Mouse (Mus musculus): ENCODE results near the gene Bud31. TPM values are rescaled to one million over a fixed set of nuclear protein-coding genes. Genes with fewer than 3 reads are reported as not detected.
"Not testable (repeated sequence)": the region's sequence is repeated elsewhere in the genome, so short reads cannot be mapped to it uniquely, and the experiment has no call there.

The Bud31 gene
- polyA plus RNA-seq, 1 experiment from 2014 or later, result 243 TPM

DNA sequence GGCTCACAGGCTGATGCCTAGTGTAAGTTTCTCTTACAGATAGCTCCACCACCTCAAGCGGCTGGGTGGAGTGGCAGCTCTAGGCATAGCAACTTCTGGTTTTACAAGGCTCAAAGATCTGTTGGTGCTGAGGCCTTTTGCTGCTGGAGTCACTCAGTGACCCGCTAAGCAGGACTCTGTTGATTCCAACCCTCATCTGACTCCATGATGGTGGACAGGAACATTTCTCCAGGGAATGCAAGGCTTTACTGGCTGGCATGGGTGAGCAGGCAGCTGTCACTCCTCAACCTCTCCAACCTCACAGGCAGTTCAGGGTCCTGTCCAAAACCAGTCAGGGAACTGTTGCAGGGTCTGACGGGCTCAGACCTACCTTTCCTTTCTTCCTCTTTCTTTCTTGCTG lies 9.2 kb upstream of the Bud31 start:
- 80% methylated on average over 3 of the region's 3 CpGs for WGBS
- Histone ChIP-seq H3K27ac (ENCODE audit: low read depth, low read length) (no peak overlapping the region), H3K4me1 (replicated peaks; ENCODE audit: control insufficient read depth, insufficient read depth, low read length) (no peaks in the 10 kb centered on the region), H3K27me3 (replicated peaks; ENCODE audit: control insufficient read depth, insufficient read depth, low read length) (no peaks in the 10 kb centered on the region), H3K4me2 (no peak overlapping the region), H3K4me3 (ENCODE audit: low read depth, low read length) (no peak overlapping the region), H3K36me3 (ENCODE audit: control insufficient read depth, insufficient read depth, low read length) (peaks cover 73% of the 10 kb centered on the region), H3K9me3 (ENCODE audit: control insufficient read depth, low read length) (no peaks in the 10 kb centered on the region), H3K9ac (ENCODE audit: low read depth, low read length) (no peak overlapping the region)
- DNase-seq (ENCODE audit: low spot score), result no peak
- no peak for ATAC-seq (replicated peaks; ENCODE audit: low FRiP score)

DNA sequence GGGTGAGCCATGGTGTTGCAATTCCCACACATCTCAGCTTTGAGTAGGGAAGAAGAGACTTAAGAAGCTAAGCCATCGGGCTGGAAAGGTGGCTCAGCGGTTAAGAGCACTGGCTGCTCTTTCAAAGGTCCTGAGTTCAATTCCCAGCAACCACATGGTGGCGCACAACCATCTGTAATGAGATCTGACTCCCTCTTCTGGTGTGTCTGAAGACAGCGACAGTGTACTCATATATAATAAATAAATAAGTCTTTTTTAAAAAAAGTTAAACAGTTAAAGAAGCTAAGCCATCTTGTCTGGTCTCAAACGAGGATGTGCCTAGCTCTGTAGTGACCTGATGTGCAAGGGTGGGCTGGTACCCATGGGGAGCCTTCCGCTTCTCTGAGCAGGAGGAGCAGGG lies 6.9 kb upstream of the Bud31 start:
- peaks cover 67% of the 10 kb centered on the region for H3K36me3 ChIP-seq (ENCODE audit: control insufficient read depth, insufficient read depth, low read length)
- WGBS, result 89% methylated on average over 6 of the region's 6 CpGs
- not testable (repeated sequence) for H3K4me2 ChIP-seq; H3K9me3 ChIP-seq (ENCODE audit: control insufficient read depth, low read length); H3K27ac ChIP-seq (ENCODE audit: low read depth, low read length); DNase-seq (ENCODE audit: low spot score); H3K4me3 ChIP-seq (ENCODE audit: low read depth, low read length); ATAC-seq (replicated peaks; ENCODE audit: low FRiP score); H3K4me1 ChIP-seq (replicated peaks; ENCODE audit: control insufficient read depth, insufficient read depth, low read length); H3K27me3 ChIP-seq (replicated peaks; ENCODE audit: control insufficient read depth, insufficient read depth, low read length); H3K9ac ChIP-seq (ENCODE audit: low read depth, low read length)

DNA sequence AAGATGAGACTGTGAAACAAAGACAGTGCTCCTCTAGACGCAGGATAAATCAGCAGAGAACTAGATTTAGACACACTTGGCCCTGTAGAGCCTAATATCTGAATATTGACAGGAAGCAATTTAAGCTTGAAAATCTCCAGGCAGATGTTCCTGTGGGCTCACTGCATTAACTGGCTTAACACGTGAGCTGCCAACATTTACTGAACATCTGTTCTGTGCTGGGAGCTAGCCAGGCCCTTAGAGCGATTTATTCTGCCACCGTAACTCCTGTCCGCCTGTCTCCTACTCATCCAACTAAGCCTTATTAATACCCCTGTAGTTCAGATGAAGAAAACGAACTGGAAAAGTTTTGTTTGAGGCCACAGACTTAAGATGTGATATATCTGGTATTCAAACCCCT lies 1.3 kb upstream of the Bud31 start:
- Histone ChIP-seq H3K4me1 (replicated peaks; ENCODE audit: control insufficient read depth, insufficient read depth, low read length) (peaks cover 23% of the 10 kb centered on the region), H3K36me3 (ENCODE audit: control insufficient read depth, insufficient read depth, low read length) (peaks cover 43% of the 10 kb centered on the region), H3K9ac (ENCODE audit: low read depth, low read length) (peak overlapping the region; percentile 90), H3K27ac (ENCODE audit: low read depth, low read length) (no peak overlapping the region), H3K4me2 (peak overlapping the region; percentile 82), H3K27me3 (replicated peaks; ENCODE audit: control insufficient read depth, insufficient read depth, low read length) (no peaks in the 10 kb centered on the region), H3K4me3 (ENCODE audit: low read depth, low read length) (peak overlapping the region; percentile 78), H3K9me3 (ENCODE audit: control insufficient read depth, low read length) (no peaks in the 10 kb centered on the region)
- DNase-seq (ENCODE audit: low spot score) (no peak), ATAC-seq (replicated peaks; ENCODE audit: low FRiP score) (no peak)
- WGBS, result 12% methylated on average over 6 of the region's 6 CpGs

DNA sequence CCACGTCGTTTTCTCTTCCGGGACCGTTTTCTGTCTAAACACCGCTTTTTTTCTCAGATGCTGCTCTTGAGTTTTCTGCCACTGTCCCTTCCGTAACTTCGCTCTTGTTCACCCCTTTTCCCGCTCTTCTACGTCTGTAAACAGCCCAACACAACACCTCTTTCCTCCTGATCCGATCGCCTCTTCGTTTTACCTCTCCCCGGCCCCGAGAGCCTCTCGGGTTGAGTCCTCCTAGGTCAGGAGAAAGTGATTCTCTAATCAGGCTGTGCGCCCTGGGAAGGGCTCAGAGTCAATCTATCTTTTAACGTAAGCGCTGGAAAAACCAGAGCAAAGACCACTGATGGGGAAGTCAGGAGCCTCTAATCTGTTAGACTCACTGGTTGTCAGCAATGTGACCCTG lies 449 bp downstream of the Bud31 start:
- DNase-seq (ENCODE audit: low spot score) (no peak), ATAC-seq (replicated peaks; ENCODE audit: low FRiP score) (0 out of 2 replicates have a peak, but pooled peaks have one; percentile 13)
- Histone ChIP-seq H3K9ac (ENCODE audit: low read depth, low read length) (peak overlapping the region; percentile 90), H3K27me3 (replicated peaks; ENCODE audit: control insufficient read depth, insufficient read depth, low read length) (no peaks in the 10 kb centered on the region), H3K9me3 (ENCODE audit: control insufficient read depth, low read length) (no peaks in the 10 kb centered on the region), H3K4me3 (ENCODE audit: low read depth, low read length) (peak overlapping the region; percentile 78), H3K4me1 (replicated peaks; ENCODE audit: control insufficient read depth, insufficient read depth, low read length) (peaks cover 23% of the 10 kb centered on the region), H3K4me2 (peak overlapping the region; percentile 65), H3K36me3 (ENCODE audit: control insufficient read depth, insufficient read depth, low read length) (peaks cover 38% of the 10 kb centered on the region), H3K27ac (ENCODE audit: low read depth, low read length) (peak overlapping the region; percentile 56)
- WGBS, result under 1% methylated on average over 18 of the region's 18 CpGs

DNA sequence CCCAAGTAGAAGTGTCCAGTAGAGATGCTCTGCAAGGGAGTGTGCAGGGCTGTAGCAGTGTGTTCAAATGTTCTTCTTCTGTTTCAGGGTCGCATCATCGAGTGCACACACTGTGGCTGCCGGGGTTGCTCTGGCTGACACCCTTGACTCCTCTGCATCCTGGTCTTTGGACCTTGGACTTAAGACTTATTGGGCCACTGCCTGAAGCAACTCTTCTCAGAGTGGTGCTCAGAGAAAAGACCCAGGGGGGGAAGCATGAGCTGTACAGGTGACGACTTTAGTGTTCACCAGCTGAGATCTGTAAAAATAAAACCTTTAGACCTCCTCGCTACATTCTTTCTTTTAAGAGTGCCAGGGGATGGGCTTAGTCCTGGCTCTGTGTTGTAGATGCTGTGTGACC lies 7.6 kb downstream of the Bud31 start:
- no peak overlapping the region for H3K4me3 ChIP-seq (ENCODE audit: low read depth, low read length)
- no peaks in the 10 kb centered on the region for H3K9me3 ChIP-seq (ENCODE audit: control insufficient read depth, low read length)
- H3K4me2 ChIP-seq, result no peak overlapping the region
- no peak overlapping the region for H3K9ac ChIP-seq (ENCODE audit: low read depth, low read length)
- ATAC-seq (replicated peaks; ENCODE audit: low FRiP score) (no peak), DNase-seq (ENCODE audit: low spot score) (no peak)
- WGBS, result 86% methylated on average over 5 of the region's 5 CpGs
- H3K36me3 ChIP-seq (ENCODE audit: control insufficient read depth, insufficient read depth, low read length), result peaks cover 56% of the 10 kb centered on the region
- no peaks in the 10 kb centered on the region for H3K27me3 ChIP-seq (replicated peaks; ENCODE audit: control insufficient read depth, insufficient read depth, low read length)
- H3K4me1 ChIP-seq (replicated peaks; ENCODE audit: control insufficient read depth, insufficient read depth, low read length), result peaks cover 8% of the 10 kb centered on the region; the same call in 1 of the 2 replicates
- H3K27ac ChIP-seq (ENCODE audit: low read depth, low read length), result no peak overlapping the region

DNA sequence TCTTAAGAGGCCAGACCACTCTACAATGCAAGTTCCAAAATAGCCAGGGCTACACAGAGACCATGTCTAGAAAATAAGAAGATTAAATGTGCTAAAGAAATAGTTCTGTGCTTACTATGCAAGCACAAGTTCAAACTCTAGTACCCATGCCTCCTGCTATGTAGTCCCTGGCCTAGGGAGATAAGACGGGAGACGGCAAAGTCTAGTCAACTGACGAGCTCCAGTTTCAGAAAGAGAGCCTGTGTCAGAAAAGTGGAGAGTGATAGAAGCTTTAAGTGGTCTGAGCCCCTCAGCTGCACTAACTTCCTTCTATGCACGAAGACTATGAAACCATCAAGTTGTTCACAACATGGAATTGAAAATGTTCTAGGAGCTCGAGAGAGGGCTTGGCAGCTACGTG lies 9.1 kb downstream of the Bud31 start:
- Histone ChIP-seq H3K9ac (ENCODE audit: low read depth, low read length) (no peak overlapping the region), H3K36me3 (ENCODE audit: control insufficient read depth, insufficient read depth, low read length) (peaks cover 52% of the 10 kb centered on the region), H3K4me3 (ENCODE audit: low read depth, low read length) (no peak overlapping the region), H3K4me2 (no peak overlapping the region), H3K9me3 (ENCODE audit: control insufficient read depth, low read length) (no peaks in the 10 kb centered on the region), H3K27me3 (replicated peaks; ENCODE audit: control insufficient read depth, insufficient read depth, low read length) (no peaks in the 10 kb centered on the region), H3K4me1 (replicated peaks; ENCODE audit: control insufficient read depth, insufficient read depth, low read length) (peaks cover 8% of the 10 kb centered on the region; the same call in 1 of the 2 replicates), H3K27ac (ENCODE audit: low read depth, low read length) (peak overlapping the region; percentile 66)
- peak; percentile 74 for ATAC-seq (replicated peaks; ENCODE audit: low FRiP score)
- no peak for DNase-seq (ENCODE audit: low spot score)
- 65% methylated on average over 6 of the region's 6 CpGs for WGBS

DNA sequence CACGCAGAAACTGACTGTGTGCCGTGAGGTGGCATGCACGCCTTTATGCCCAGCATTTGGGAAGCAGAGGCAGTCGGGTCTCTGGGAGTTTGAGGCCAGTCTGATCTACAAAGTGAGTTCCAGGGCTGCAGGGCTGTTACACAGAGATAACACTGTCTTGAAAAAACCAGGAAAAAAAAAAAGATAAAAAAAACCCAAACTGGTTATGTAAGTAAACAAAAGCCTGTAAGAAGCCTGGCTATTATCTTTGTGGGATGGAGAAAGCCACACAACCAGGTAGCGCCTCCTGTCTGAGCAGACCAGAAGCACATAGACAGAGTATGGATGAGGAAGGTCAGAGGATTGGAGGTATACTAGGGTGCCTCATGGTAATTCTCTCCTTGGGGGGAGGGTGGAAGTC lies 12.5 kb downstream of the Bud31 start:
- ATAC-seq (replicated peaks; ENCODE audit: low FRiP score), result peak; percentile 73

DNA sequence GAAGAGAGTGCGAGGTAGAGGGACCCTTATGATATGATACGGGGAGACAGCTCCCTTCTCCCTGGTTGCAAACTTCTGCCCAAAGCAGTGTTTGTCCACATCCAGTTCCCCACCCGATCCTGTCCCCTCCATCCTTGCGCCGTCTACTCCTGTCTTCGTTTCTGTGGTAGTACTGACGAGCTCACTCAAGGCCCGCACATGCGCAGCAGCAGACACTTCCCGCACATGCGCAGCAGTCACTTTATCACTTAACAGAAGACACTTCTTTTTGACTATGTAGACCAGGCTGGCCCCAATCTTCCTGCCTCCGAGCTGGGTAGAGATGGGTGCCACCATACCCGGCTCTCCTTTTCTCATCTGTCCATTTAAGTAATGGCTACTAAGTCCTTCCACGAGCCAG lies 21.2 kb downstream of the Bud31 start:
- H3K9me3 ChIP-seq (ENCODE audit: control insufficient read depth, low read length), result no peaks in the 10 kb centered on the region
- peaks cover 38% of the 10 kb centered on the region for H3K36me3 ChIP-seq (ENCODE audit: control insufficient read depth, insufficient read depth, low read length)
- no peaks in the 10 kb centered on the region for H3K27me3 ChIP-seq (replicated peaks; ENCODE audit: control insufficient read depth, insufficient read depth, low read length)
- H3K4me2 ChIP-seq, result no peak overlapping the region
- ATAC-seq (replicated peaks; ENCODE audit: low FRiP score) (no peak), DNase-seq (ENCODE audit: low spot score) (no peak)
- no peak overlapping the region for H3K4me3 ChIP-seq (ENCODE audit: low read depth, low read length)
- H3K9ac ChIP-seq (ENCODE audit: low read depth, low read length), result no peak overlapping the region
- H3K27ac ChIP-seq (ENCODE audit: low read depth, low read length), result no peak overlapping the region
- 92% methylated on average over 14 of the region's 14 CpGs for WGBS
- H3K4me1 ChIP-seq (replicated peaks; ENCODE audit: control insufficient read depth, insufficient read depth, low read length), result peaks cover 5% of the 10 kb centered on the region

More for the DNA sequence above, 12.5 kb downstream of the Bud31 start:
- Histone ChIP-seq H3K27me3 (replicated peaks; ENCODE audit: control insufficient read depth, insufficient read depth, low read length) (no peaks in the 10 kb centered on the region), H3K9ac (ENCODE audit: low read depth, low read length) (no peak overlapping the region), H3K4me2 (no peak overlapping the region), H3K4me1 (replicated peaks; ENCODE audit: control insufficient read depth, insufficient read depth, low read length) (peaks cover 8% of the 10 kb centered on the region; the same call in 1 of the 2 replicates), H3K9me3 (ENCODE audit: control insufficient read depth, low read length) (no peaks in the 10 kb centered on the region), H3K4me3 (ENCODE audit: low read depth, low read length) (no peak overlapping the region), H3K27ac (ENCODE audit: low read depth, low read length) (peak overlapping the region; percentile 63), H3K36me3 (ENCODE audit: control insufficient read depth, insufficient read depth, low read length) (peaks cover 46% of the 10 kb centered on the region)
- 66% methylated on average over 5 of the region's 5 CpGs for WGBS
- no peak for DNase-seq (ENCODE audit: low spot score)

DNA sequence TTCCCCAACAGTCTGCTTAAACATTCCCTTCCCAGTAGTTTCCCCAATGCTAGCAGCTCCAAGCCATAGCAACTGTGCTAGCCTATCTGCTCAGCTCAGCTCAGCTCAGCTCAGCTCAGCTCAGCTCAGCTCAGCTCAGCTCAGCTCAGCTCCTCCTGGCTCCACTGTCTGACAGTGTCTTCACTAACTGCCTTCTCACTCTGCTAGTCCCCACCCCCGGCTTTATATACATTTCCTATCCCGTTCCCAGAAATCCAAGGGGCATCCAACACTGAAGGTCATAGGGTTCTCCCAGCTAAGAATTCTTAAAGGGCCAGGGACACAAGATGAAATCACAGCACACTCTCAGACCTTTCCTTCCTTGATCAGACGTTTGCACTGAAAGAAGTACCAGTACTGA lies 24.5 kb downstream of the Bud31 start:
- DNase-seq (ENCODE audit: low spot score), result no peak
- Histone ChIP-seq H3K36me3 (ENCODE audit: control insufficient read depth, insufficient read depth, low read length) (peaks cover 24% of the 10 kb centered on the region), H3K9me3 (ENCODE audit: control insufficient read depth, low read length) (no peaks in the 10 kb centered on the region), H3K27ac (ENCODE audit: low read depth, low read length) (no peak overlapping the region), H3K9ac (ENCODE audit: low read depth, low read length) (no peak overlapping the region), H3K4me1 (replicated peaks; ENCODE audit: control insufficient read depth, insufficient read depth, low read length) (peaks cover 13% of the 10 kb centered on the region), H3K27me3 (replicated peaks; ENCODE audit: control insufficient read depth, insufficient read depth, low read length) (no peaks in the 10 kb centered on the region), H3K4me2 (no peak overlapping the region), H3K4me3 (ENCODE audit: low read depth, low read length) (no peak overlapping the region)
- WGBS, result 84% methylated on average over 3 of the region's 3 CpGs
- ATAC-seq (replicated peaks; ENCODE audit: low FRiP score), result no peak
